Mouse (Mus musculus): ENCODE data around the gene Dnajb12. TPM values are rescaled to one million over a fixed set of nuclear protein-coding genes. Genes with fewer than 3 reads are reported as not detected.

The Dnajb12 gene
- polyA plus RNA-seq (2012; rRNA removed), result 30.6 and 31.1 TPM in 2 replicates

GRCm38 (mm10) chr10:59879255-59880028 is at the start of gene Dnajb12:
Dnajb12 (plus strand) TSS chr10:59879556.

Other genes with a start within 250 kb of the Dnajb12 start
- gene Micu1, start 177.1 kb upstream of the Dnajb12 start, polyA plus RNA-seq (2012; rRNA removed), result 73.6 and 79.3 TPM in 2 replicates
- gene Ddit4, start 72.3 kb downstream of the Dnajb12 start, polyA plus RNA-seq (2012; rRNA removed), result 101 and 133 TPM in 2 replicates
- 35.3 and 37.0 TPM in 2 replicates for gene Ascc1, start 123.2 kb downstream of the Dnajb12 start, polyA plus RNA-seq (2012; rRNA removed)
- gene Anapc16, start 123.6 kb downstream of the Dnajb12 start, polyA plus RNA-seq (2012; rRNA removed), result 96.9 and 101 TPM in 2 replicates
- gene Spock2, start 226.7 kb downstream of the Dnajb12 start, polyA plus RNA-seq (2012; rRNA removed), result 85.8 and 105 TPM in 2 replicates

All from central nervous system, embryonic 14 days (tissue).